8 mouse cellular contexts compared by ENCODE assay signal in the genomic region with DNA sequence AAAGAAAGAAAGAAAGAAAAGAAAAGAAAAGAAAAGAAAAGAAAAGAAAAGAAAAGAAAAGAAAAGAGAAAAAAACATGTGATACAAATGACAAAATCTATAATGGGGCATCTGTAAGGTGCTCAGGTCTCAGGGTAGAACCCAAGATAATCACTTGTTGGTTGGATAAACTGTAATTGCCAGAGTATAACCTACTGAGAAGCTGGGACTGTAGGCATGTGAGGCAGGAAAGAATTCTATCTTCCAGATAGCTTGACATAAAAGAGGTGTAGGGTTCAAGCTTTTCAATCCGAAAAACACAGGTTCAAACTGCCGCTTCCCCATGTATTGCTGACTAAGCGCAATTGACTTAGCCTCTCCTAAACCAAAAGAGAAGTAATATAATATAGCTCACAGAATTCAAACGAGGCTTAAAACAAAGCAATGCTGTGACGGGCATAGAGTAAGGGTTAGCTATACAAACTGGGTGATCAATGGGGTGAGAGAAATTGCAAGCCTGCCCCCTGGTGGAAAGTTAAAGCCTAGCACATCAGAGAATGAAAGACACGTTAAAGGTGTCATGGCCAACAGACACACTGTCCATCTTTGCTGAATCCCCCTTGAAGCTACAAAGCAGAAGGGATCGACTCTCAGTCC.
DNase-seq lines count a peak whose midpoint lies in the region; ATAC-seq and TF ChIP-seq lines count a peak whose summit lies in the region.
"Had no signal": no experiment of that assay in that cellular context is flagged by ENCODE, and none has a peak within 500 bp of the region (broad histone marks: within the 10 kb centered on the region; RNA-seq: fewer than 3 reads in every experiment).

No protein-coding gene starts in this region.

- DNase-seq in G1E (ENCODE audit: low spot score) = peak; percentile 57
- DNase-seq in adrenal gland, postnatal 25 days = peak; percentile 58
- DNase-seq in embryo, embryonic 9.5 days (ENCODE audit: extremely low spot score) = peak; percentile 55
- peak; percentile 70 for DNase-seq in hindbrain, embryonic 10.5 days (ENCODE audit: low spot score)
- DNase-seq in layer of hippocampus, adult 18-20 months (ENCODE audit: low spot score in 2 of 2) = peak; percentile 50 to 81
- DNase-seq in ovary, postnatal 36 days (ENCODE audit: low spot score) = peak; percentile 29

- TF ChIP-seq CTCF in G1E (IDR thresholded peaks at IDR 0.05; ENCODE audit: low read depth, low read length) = peak; percentile 70

- H3K27me3 ChIP-seq in G1E (ENCODE audit: insufficient read depth, low read length) = peaks cover 7% of the 10 kb centered on the region
- no peaks in the 10 kb centered on the region for H3K27me3 ChIP-seq in hindbrain, embryonic 10.5 days (ENCODE audit: insufficient read depth, poor library complexity, severe bottlenecking)
- no peaks in the 10 kb centered on the region for H3K27me3 ChIP-seq in lung, embryonic 15.5 days
- H3K27me3 ChIP-seq: heart, embryonic 15.5 days had no signal

- H3K4me3 ChIP-seq in G1E (ENCODE audit: low read depth, low read length) = no peak overlapping the region
- H3K4me3 ChIP-seq in hindbrain, embryonic 10.5 days = no peak overlapping the region
- no peak overlapping the region for H3K4me3 ChIP-seq in lung, embryonic 15.5 days
- H3K4me3 ChIP-seq: heart, embryonic 15.5 days had no signal

- no peaks in the 10 kb centered on the region for H3K36me3 ChIP-seq in G1E (replicated peaks)
- H3K36me3 ChIP-seq in hindbrain, embryonic 10.5 days = no peaks in the 10 kb centered on the region
- H3K36me3 ChIP-seq in lung, embryonic 15.5 days = no peaks in the 10 kb centered on the region
- H3K36me3 ChIP-seq: heart, embryonic 15.5 days had no signal

- no peak overlapping the region for H3K27ac ChIP-seq in hindbrain, embryonic 10.5 days
- H3K27ac ChIP-seq in lung, embryonic 15.5 days = no peak overlapping the region
- H3K27ac ChIP-seq: heart, embryonic 15.5 days had no signal

- H3K4me1 ChIP-seq in G1E (ENCODE audit: insufficient read depth, low read depth, low read length) = 0 out of 2 replicates have a peak, but pooled peaks cover 2% of the 10 kb centered on the region
- peaks cover 8% of the 10 kb centered on the region for H3K4me1 ChIP-seq in hindbrain, embryonic 10.5 days (replicated peaks)
- H3K4me1 ChIP-seq in lung, embryonic 15.5 days = no peaks in the 10 kb centered on the region
- H3K4me1 ChIP-seq: heart, embryonic 15.5 days had no signal

- no peaks in the 10 kb centered on the region for H3K9me3 ChIP-seq in G1E (replicated peaks)
- H3K9me3 ChIP-seq in hindbrain, embryonic 10.5 days = no peaks in the 10 kb centered on the region
- no peaks in the 10 kb centered on the region for H3K9me3 ChIP-seq in lung, embryonic 15.5 days
- H3K9me3 ChIP-seq: heart, embryonic 15.5 days had no signal

- 29% methylated on average over 7 of the region's 7 CpGs for WGBS in hindbrain, embryonic 10.5 days
- 23% methylated on average over 7 of the region's 7 CpGs for WGBS in lung, embryonic 15.5 days

- ATAC-seq in G1E (ENCODE audit: extremely low read depth, insufficient number of reproducible peaks, low FRiP score, poor library complexity, severe bottlenecking) = peak; percentile 79
- 0 out of 2 replicates have a peak, but pooled peaks have one; percentile 27 for ATAC-seq in lung, embryonic 15.5 days (ENCODE audit: borderline replicate concordance, extremely low read depth, low FRiP score, low TSS enrichment)

- H3K4me2 ChIP-seq in lung, embryonic 15.5 days = no peak overlapping the region
- H3K4me2 ChIP-seq: heart, embryonic 15.5 days had no signal

- no peak overlapping the region for H3K9ac ChIP-seq in lung, embryonic 15.5 days
- H3K9ac ChIP-seq: heart, embryonic 15.5 days had no signal
